Comparison of ENCODE assay signal across 24 mouse cellular contexts in genomic region chr8:123247748-123248147, GRCm38 (mm10). TPM values are rescaled to one million over a fixed set of nuclear protein-coding genes. Genes with fewer than 3 reads are reported as not detected.
"Had no signal": no experiment of that assay in that cellular context is flagged by ENCODE, and none has a peak within 500 bp of the region (broad histone marks: within the 10 kb centered on the region; RNA-seq: fewer than 3 reads in every experiment).

No protein-coding gene starts in this region.

- DNase-seq: forebrain, postnatal 0 days; gastrocnemius, postnatal 14 days; gastrocnemius, postnatal 36 days; heart, adult 18-20 months; heart, postnatal 14 days; heart, postnatal 36 days; kidney, adult 11 months; kidney, adult 2 months; kidney, adult 9 months; kidney, postnatal 14 days; kidney, postnatal 36 days; layer of hippocampus, postnatal 36 days; left cerebral cortex, postnatal 4 days had no signal

- H3K4me3 ChIP-seq: heart, embryonic 13.5 days; heart, embryonic 15.5 days; hindbrain, embryonic 15.5 days; kidney, embryonic 15.5 days; limb, embryonic 13.5 days; limb, embryonic 15.5 days had no signal

- H3K9ac ChIP-seq: forebrain, postnatal 0 days; heart, embryonic 13.5 days; heart, embryonic 15.5 days; hindbrain, embryonic 15.5 days; kidney, embryonic 15.5 days; limb, embryonic 13.5 days; limb, embryonic 15.5 days had no signal

- ATAC-seq: forebrain, postnatal 0 days; hindbrain, postnatal 0 days; intestine, embryonic 16.5 days had no signal

- H3K27ac ChIP-seq: heart, embryonic 13.5 days; heart, embryonic 15.5 days; hindbrain, embryonic 15.5 days; hindbrain, postnatal 0 days; kidney, embryonic 15.5 days; kidney, postnatal 0 days; limb, embryonic 13.5 days; limb, embryonic 15.5 days had no signal

- H3K9me3 ChIP-seq: heart, embryonic 13.5 days; heart, embryonic 15.5 days; hindbrain, embryonic 15.5 days; kidney, embryonic 15.5 days; limb, embryonic 13.5 days; limb, embryonic 15.5 days had no signal

- H3K4me2 ChIP-seq: heart, embryonic 11.5 days; heart, embryonic 13.5 days; heart, embryonic 15.5 days; hindbrain, embryonic 15.5 days; kidney, embryonic 15.5 days; limb, embryonic 13.5 days; limb, embryonic 15.5 days had no signal

- H3K27me3 ChIP-seq: heart, embryonic 13.5 days; heart, embryonic 15.5 days; hindbrain, embryonic 15.5 days; kidney, embryonic 15.5 days; limb, embryonic 13.5 days; limb, embryonic 15.5 days had no signal

RNA-seq across cellular contexts. Expression of gene Spata33, which starts 35.1 kb away (rescaled TPM):
- total RNA-seq: hematopoietic stem cell, adult 5-6 weeks had no signal
